Mouse (Mus musculus) CH12.LX (cell line): ENCODE results near the gene Txn2. TPM values are rescaled to one million over a fixed set of nuclear protein-coding genes. Genes with fewer than 3 reads are reported as not detected.

Experiments
- DNase-seq: peaks from one replicate; pipeline ENCODE4 v3.0.0-alpha.2; 2013; ENCODE audit errors: extremely low read depth
- H3K27ac ChIP-seq: 2 replicates; pipeline ENCODE4 v1.5.1; 2012; ENCODE audit warnings: low read depth, mild to moderate bottlenecking, control low read depth, moderate library complexity; ENCODE audit not compliant: insufficient read depth
- H3K27me3 ChIP-seq: replicated peaks from 2 replicates; pipeline ENCODE3; 2012; ENCODE audit warnings: inconsistent platforms
- H3K36me3 ChIP-seq, 2 experiments: replicated peaks in 1 of 2; 2 replicates each; pipeline versions ENCODE3 to v1.6.1; 2012; ENCODE audit warnings: inconsistent platforms in 1 of 2, low read length in 1 of 2, mild to moderate bottlenecking in 1 of 2, mixed read lengths in 1 of 2, moderate library complexity in 1 of 2; ENCODE audit not compliant: control insufficient read depth in 1 of 2, insufficient read depth in 1 of 2
- H3K4me1 ChIP-seq, 2 experiments: 2 replicates each; pipeline ENCODE4 v1.6.1; 2012; ENCODE audit warnings: inconsistent platforms in 1 of 2, moderate library complexity in 1 of 2; ENCODE audit not compliant: insufficient read depth in 2 of 2, control insufficient read depth in 1 of 2
- H3K4me2 ChIP-seq: 2 replicates; pipeline ENCODE4 v1.6.1; 2012; ENCODE audit warnings: low read depth, mild to moderate bottlenecking, control low read depth; ENCODE audit not compliant: poor library complexity, insufficient read depth, severe bottlenecking
- H3K4me3 ChIP-seq, 3 experiments: fragments of 150-350 bp in 1 of 3; sonication (generic) in 1 of 3; replicated peaks in 1 of 3; 2 replicates each; pipeline versions ENCODE3 to v1.5.1; 2011 to 2012; ENCODE audit warnings: low read depth in 2 of 3, low read length in 2 of 3, mild to moderate bottlenecking in 2 of 3, moderate library complexity in 2 of 3, control low read depth in 1 of 3, improper control_type of control experiment in 1 of 3, inconsistent platforms in 1 of 3, mixed read lengths in 1 of 3; ENCODE audit not compliant: poor library complexity in 1 of 3
- H3K79me2 ChIP-seq: replicated peaks from 2 replicates; pipeline ENCODE4 v1.6.1; 2012; ENCODE audit warnings: mild to moderate bottlenecking, moderate library complexity; ENCODE audit not compliant: control insufficient read depth, poor library complexity, insufficient read depth, severe bottlenecking; ENCODE audit errors: extremely low read depth
- H3K9ac ChIP-seq: 2 replicates; pipeline ENCODE4 v1.6.1; 2012; ENCODE audit warnings: low read depth, mild to moderate bottlenecking, control low read depth, moderate library complexity; ENCODE audit not compliant: insufficient read depth
- H3K9me3 ChIP-seq: replicated peaks from 2 replicates; pipeline ENCODE3; 2012; ENCODE audit warnings: low read length, inconsistent platforms, mixed read lengths
- BHLHE40 ChIP-seq: IDR thresholded peaks from 2 replicates; pipeline ENCODE4 v1.6.1; 2011; ENCODE audit warnings: mild to moderate bottlenecking, low read depth, low read length, improper control_type of control experiment
- CHD1 ChIP-seq: IDR thresholded peaks from 2 replicates; pipeline ENCODE4 v1.6.1; 2012; ENCODE audit warnings: low read depth, low read length, improper control_type of control experiment, inconsistent platforms
- CTCF ChIP-seq, 2 experiments: IDR thresholded peaks in 1 of 2; conservative IDR thresholded peaks in 1 of 2; 2 replicates each; pipeline ENCODE4 v1.5.1; 2011 to 2012; ENCODE audit warnings: low read depth in 2 of 2, low read length in 2 of 2, improper control_type of control experiment in 1 of 2, inconsistent platforms in 1 of 2, mild to moderate bottlenecking in 1 of 2, moderate library complexity in 1 of 2
- E2F4 ChIP-seq: IDR thresholded peaks from 2 replicates; pipeline ENCODE4 v1.6.1; 2011; ENCODE audit warnings: low read depth, low read length, improper control_type of control experiment; ENCODE audit not compliant: insufficient replicate concordance
- EP300 ChIP-seq: IDR thresholded peaks from 2 replicates; pipeline ENCODE4 v1.6.1; 2011; ENCODE audit warnings: low read length, improper control_type of control experiment
- IRF4 ChIP-seq: IDR thresholded peaks from 2 replicates; pipeline ENCODE4 v1.6.1; 2014; ENCODE audit warnings: low read depth, mild to moderate bottlenecking, inconsistent platforms, low read length, improper control_type of control experiment
- KAT2A ChIP-seq: IDR thresholded peaks from 2 replicates; pipeline ENCODE4 v1.6.1; 2012; ENCODE audit warnings: low read length, improper control_type of control experiment, inconsistent platforms; ENCODE audit not compliant: insufficient replicate concordance
- MAFK ChIP-seq: IDR thresholded peaks from 2 replicates; pipeline ENCODE4 v1.6.1; 2011; ENCODE audit warnings: low read length, improper control_type of control experiment; ENCODE audit not compliant: insufficient replicate concordance
- MEF2A ChIP-seq: IDR thresholded peaks from 2 replicates; pipeline ENCODE4 v1.6.1; 2014; ENCODE audit warnings: low read depth, mild to moderate bottlenecking, inconsistent platforms, low read length, improper control_type of control experiment, borderline replicate concordance
- MXI1 ChIP-seq: IDR thresholded peaks from 2 replicates; pipeline ENCODE4 v1.6.1; 2011; ENCODE audit warnings: mild to moderate bottlenecking, low read depth, low read length, improper control_type of control experiment
- MYC ChIP-seq: IDR thresholded peaks from 2 replicates; pipeline ENCODE4 v1.6.1; 2011; ENCODE audit warnings: low read depth, mild to moderate bottlenecking, improper control_type of control experiment, low read length
- PAX5 ChIP-seq: IDR thresholded peaks from 2 replicates; pipeline ENCODE4 v1.6.1; 2012; ENCODE audit warnings: low read length, inconsistent platforms, mixed read lengths
- POLR2A ChIP-seq: IDR thresholded peaks from 2 replicates; pipeline ENCODE4 v1.6.1; 2011; ENCODE audit warnings: low read depth, mild to moderate bottlenecking, improper control_type of control experiment, low read length
- RCOR1 ChIP-seq: conservative IDR thresholded peaks from 2 replicates; pipeline ENCODE4 v1.6.1; 2012; ENCODE audit warnings: low read depth, mild to moderate bottlenecking, inconsistent platforms, low read length, improper control_type of control experiment
- SIN3A ChIP-seq: IDR thresholded peaks from 2 replicates; pipeline ENCODE4 v1.6.1; 2012; ENCODE audit warnings: low read length, improper control_type of control experiment, inconsistent platforms
- TBP ChIP-seq: conservative IDR thresholded peaks from 2 replicates; pipeline ENCODE4 v1.6.1; 2011; ENCODE audit warnings: low read depth, low read length, improper control_type of control experiment
- ZKSCAN1 ChIP-seq: IDR thresholded peaks from 2 replicates; pipeline ENCODE4 v1.6.1; 2012; ENCODE audit warnings: low read depth, inconsistent platforms, low read length, improper control_type of control experiment, borderline replicate concordance
- dilution Hi-C: fragments of 300-500 bp; cut with MboI; formaldehyde crosslinking; loops from 2 replicates; pipeline ENCODE4 v1.14.3; 2020; ENCODE audit warnings: low sequenced_read_pairs; ENCODE audit not compliant: extremely low pct_unique_long_range_greater_than_20kb, extremely low pct_ligation_motif_present
- in situ Hi-C: fragments of 300-500 bp; cut with MboI; formaldehyde crosslinking; loops from 3 replicates; pipeline ENCODE4 v1.14.3; 2019; ENCODE audit warnings: low sequenced_read_pairs, low pct_ligation_motif_present, low pct_unique_long_range_greater_than_20kb, mixed read lengths
- polyA plus RNA-seq: library from polyadenylated mRNA; unstranded; fragments of >175 nt; gene quantifications from 2 replicates; pipeline ENCODE4 v1.2.1, GENCODE M21; 2012; ENCODE audit warnings: low read depth; ENCODE audit not compliant: insufficient read length
- total RNA-seq, 2 experiments: library from RNA; depleted of rRNA; stranded (reverse); fragments of 300-350 nt in 1 of 2; fragments of >200 nt in 1 of 2; gene quantifications; 2 replicates each; pipeline ENCODE4 v1.2.3; 2012 to 2014

The Txn2 gene
- total and polyA plus RNA-seq, 3 experiments, result 22.4 to 209 (median 105) TPM

GRCm38 (mm10) chr15:77907646-77908518, 20.9 kb downstream of the Txn2 start:
- H3K27ac ChIP-seq, result no peak overlapping the region
- H3K4me2 ChIP-seq, result no peak overlapping the region
- H3K4me3 ChIP-seq, result no peak overlapping the region
- dilution Hi-C loops, result no loop called here
- no peaks in the 10 kb centered on the region for H3K79me2 ChIP-seq
- no peaks in the 10 kb centered on the region for H3K9me3 ChIP-seq
- TF ChIP-seq POLR2A (no peak), MXI1 (no peak), PAX5 (no peak), MEF2A (no peak), EP300 (no peak), IRF4 (no peak), RCOR1 (no peak), E2F4 (no peak), CTCF (conservative IDR thresholded peaks at IDR 0.05 in 1 of 2, IDR thresholded peaks at IDR 0.05 in 1 of 2; ENCODE audit: low read depth in 2 of 2, low read length in 2 of 2) (no peak), BHLHE40 (no peak), MYC (no peak), CHD1 (no peak), KAT2A (no peak), ZKSCAN1 (no peak), MAFK (no peak)
- no peak overlapping the region for H3K9ac ChIP-seq
- in situ Hi-C loops, result no loop called here
- peaks cover 0 to 5% of the 10 kb centered on the region in 2 experiments for H3K36me3 ChIP-seq
- peaks cover 6 to 14% of the 10 kb centered on the region in 2 experiments; a peak in 2 of 4 replicates for H3K4me1 ChIP-seq
- H3K27me3 ChIP-seq, result no peaks in the 10 kb centered on the region
- no peak for DNase-seq

GRCm38 (mm10) chr15:77906545-77906944, 22.3 kb downstream of the Txn2 start:
- no peak for DNase-seq
- H3K36me3 ChIP-seq, result no peaks in the 10 kb centered on the region
- H3K27me3 ChIP-seq, result no peaks in the 10 kb centered on the region
- no peaks in the 10 kb centered on the region for H3K79me2 ChIP-seq
- peaks cover 6 to 17% of the 10 kb centered on the region in 2 experiments; a peak in 2 of 4 replicates for H3K4me1 ChIP-seq
- TF ChIP-seq SIN3A (no peak), PAX5 (no peak), TBP (no peak)
- H3K9me3 ChIP-seq, result no peaks in the 10 kb centered on the region
- H3K9ac ChIP-seq, result no peak overlapping the region
- in situ Hi-C loops, result no loop called here
- H3K27ac ChIP-seq, result no peak overlapping the region
- no peak overlapping the region for H3K4me2 ChIP-seq
- dilution Hi-C loops, result no loop called here
- H3K4me3 ChIP-seq, result no peak overlapping the region
